Mouse (Mus musculus): ENCODE measurements around the gene Pik3c2b.

Gene Pik3c2b

GRCm38 (mm10) chr1:133135808-133136207 is 90.3 kb downstream of the Pik3c2b start:
- no peak for DNase-seq

GRCm38 (mm10) chr1:133138401-133138800 is 92.9 kb downstream of the Pik3c2b start:
- no peak for DNase-seq

- peak; percentile 60 for DNase-seq
Measured at GRCm38 (mm10) chr1:133146014-133147009, 100.8 kb downstream of the Pik3c2b start.

GRCm38 (mm10) chr1:133147324-133147723 is 101.9 kb downstream of the Pik3c2b start:
- no peak for DNase-seq

- no peak for DNase-seq
Measured at GRCm38 (mm10) chr1:133148122-133148521, 102.7 kb downstream of the Pik3c2b start.

- no peak for DNase-seq
Measured at GRCm38 (mm10) chr1:133150556-133150955, 105.1 kb downstream of the Pik3c2b start.

- no peak for DNase-seq
Measured at GRCm38 (mm10) chr1:133152213-133152612, 106.7 kb downstream of the Pik3c2b start.

- DNase-seq = no peak
Measured at GRCm38 (mm10) chr1:133155270-133155669, 109.8 kb downstream of the Pik3c2b start.

Data from lung, postnatal 14 days (tissue).